Mouse (Mus musculus): Measurements from ENCODE around the gene Tada3.

Tada3 gene

GRCm38 (mm10) chr6:113388960-113389359, 11.3 kb upstream of the Tada3 start, which contains the start of gene Ttll3:
Gene Ttll3, plus strand, starts transcription at chr6:113389260.
- DNase-seq (ENCODE audit: low spot score in 2 of 2): no peak

GRCm38 (mm10) chr6:113386025-113386424, 8.3 kb upstream of the Tada3 start:
- no peak for DNase-seq (ENCODE audit: low spot score in 2 of 2)

- DNase-seq (ENCODE audit: low spot score in 2 of 2): no peak
Observed at GRCm38 (mm10) chr6:113385160-113385714, 7.6 kb upstream of the Tada3 start.

GRCm38 (mm10) chr6:113384351-113384927, 6.8 kb upstream of the Tada3 start:
- DNase-seq (ENCODE audit: low spot score in 2 of 2): no peak

- DNase-seq (ENCODE audit: low spot score in 2 of 2): no peak
Observed at GRCm38 (mm10) chr6:113380480-113380879, 2.8 kb upstream of the Tada3 start.

GRCm38 (mm10) chr6:113379246-113379645, 1.6 kb upstream of the Tada3 start:
- no peak for DNase-seq (ENCODE audit: low spot score in 2 of 2)

- DNase-seq (ENCODE audit: low spot score in 2 of 2): no peak
Observed at GRCm38 (mm10) chr6:113377172-113377495, 549 bp downstream of the Tada3 start.

- no peak for DNase-seq (ENCODE audit: low spot score in 2 of 2)
Observed at GRCm38 (mm10) chr6:113373491-113373890, 4.2 kb downstream of the Tada3 start.

- DNase-seq (ENCODE audit: low spot score in 2 of 2): no peak
Observed at GRCm38 (mm10) chr6:113370194-113370929, 7.3 kb downstream of the Tada3 start.

GRCm38 (mm10) chr6:113368577-113368976, 9.1 kb downstream of the Tada3 start:
- no peak for DNase-seq (ENCODE audit: low spot score in 2 of 2)

- DNase-seq (ENCODE audit: low spot score in 2 of 2): no peak
Observed at GRCm38 (mm10) chr6:113368124-113368523, 9.6 kb downstream of the Tada3 start.

- DNase-seq (ENCODE audit: low spot score in 2 of 2): no peak
Observed at GRCm38 (mm10) chr6:113367574-113367973, 10.1 kb downstream of the Tada3 start.

- no peak for DNase-seq (ENCODE audit: low spot score in 2 of 2)
Observed at GRCm38 (mm10) chr6:113366639-113367038, 11.0 kb downstream of the Tada3 start.

- no peak for DNase-seq (ENCODE audit: low spot score in 2 of 2)
Observed at GRCm38 (mm10) chr6:113364518-113365135, 13.1 kb downstream of the Tada3 start.

GRCm38 (mm10) chr6:113362241-113362640, 15.4 kb downstream of the Tada3 start:
- DNase-seq (ENCODE audit: low spot score in 2 of 2): no peak

GRCm38 (mm10) chr6:113361476-113361875, 16.2 kb downstream of the Tada3 start:
- DNase-seq (ENCODE audit: low spot score in 2 of 2): no peak

GRCm38 (mm10) chr6:113353696-113354095, 24.0 kb downstream of the Tada3 start:
- DNase-seq (ENCODE audit: low spot score in 2 of 2): no peak

GRCm38 (mm10) chr6:113352820-113353219, 24.9 kb downstream of the Tada3 start:
- no peak for DNase-seq (ENCODE audit: low spot score in 2 of 2)

GRCm38 (mm10) chr6:113351653-113352052, 26.0 kb downstream of the Tada3 start:
- DNase-seq (ENCODE audit: low spot score in 2 of 2): no peak

GRCm38 (mm10) chr6:113351161-113351560, 26.5 kb downstream of the Tada3 start:
- DNase-seq (ENCODE audit: low spot score in 2 of 2): no peak

GRCm38 (mm10) chr6:113350538-113350937, 27.1 kb downstream of the Tada3 start:
- no peak for DNase-seq (ENCODE audit: low spot score in 2 of 2)

- no peak for DNase-seq (ENCODE audit: low spot score in 2 of 2)
Observed at GRCm38 (mm10) chr6:113346897-113347296, 30.8 kb downstream of the Tada3 start.

- DNase-seq (ENCODE audit: low spot score in 2 of 2): no peak
Observed at GRCm38 (mm10) chr6:113344321-113344720, 33.4 kb downstream of the Tada3 start.

Data from frontal cortex, postnatal 14 days (tissue).